Mouse (Mus musculus): Measurements from ENCODE around the gene Mcur1. TPM values are rescaled to one million over a fixed set of nuclear protein-coding genes. Genes with fewer than 3 reads are reported as not detected.
A peak's percentile ranks its signal among the peaks of the same experiment; 100 is the strongest.

Gene Mcur1
- polyA plus RNA-seq, 1 experiment from 2014 or later = 7.3 TPM

- H3K4me1 ChIP-seq (replicated peaks) = peaks cover 33% of the 10 kb centered on the region
- no peaks in the 10 kb centered on the region for H3K36me3 ChIP-seq
- H3K27me3 ChIP-seq (ENCODE audit: insufficient read depth, poor library complexity, severe bottlenecking) = peaks cover 4% of the 10 kb centered on the region; the same call in 1 of the 2 replicates
- H3K9me3 ChIP-seq = no peaks in the 10 kb centered on the region
- no peak for DNase-seq (ENCODE audit: low spot score)
- no peak overlapping the region for H3K27ac ChIP-seq
- 74% methylated on average over 4 of the region's 4 CpGs for WGBS
- H3K4me3 ChIP-seq = no peak overlapping the region
Measured at GRCm38 (mm10) chr13:43534015-43534414, 26.0 kb downstream of the Mcur1 start.

DNA sequence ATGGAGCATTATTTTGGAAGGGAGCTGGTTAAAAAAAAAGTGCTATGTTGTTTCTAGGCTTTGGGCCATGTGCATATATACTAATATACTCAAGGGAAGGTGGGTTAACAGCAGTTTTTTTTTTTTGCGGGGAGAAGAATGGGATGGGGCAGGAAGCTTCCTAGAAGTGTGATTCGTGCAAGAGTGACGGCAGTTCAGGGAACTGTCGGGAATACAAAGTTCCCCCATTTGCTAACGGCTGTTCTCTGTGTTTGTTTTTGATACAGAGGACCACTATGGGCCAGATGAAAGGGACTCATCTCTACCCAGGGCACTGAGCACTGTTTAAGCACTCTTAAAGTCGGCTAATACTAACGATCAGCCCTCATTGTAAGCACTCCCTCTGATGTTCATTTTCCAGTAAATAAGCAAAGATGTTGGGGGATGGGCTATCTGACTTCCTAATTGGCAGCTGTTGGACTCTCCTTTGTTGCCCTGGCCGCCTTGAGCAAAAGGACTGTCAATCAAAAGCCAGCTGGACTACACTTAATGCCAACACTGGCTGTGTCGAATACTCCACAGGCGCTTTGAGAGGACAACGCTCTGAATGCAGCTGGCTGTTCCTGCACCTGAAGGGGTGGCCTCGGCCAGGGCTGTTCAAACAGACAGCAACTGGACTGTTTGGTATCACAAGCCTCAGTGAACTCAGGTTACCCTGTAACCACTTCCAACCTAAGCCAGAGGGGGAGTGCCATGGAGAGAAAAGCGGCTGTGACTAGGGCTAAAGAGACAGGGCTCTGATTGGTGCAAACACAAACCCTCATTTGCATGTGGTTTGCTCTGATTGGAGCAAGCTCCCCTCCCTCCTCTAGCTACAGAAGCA is 28.9 kb downstream of the Mcur1 start:
- Histone ChIP-seq H3K4me1 (replicated peaks) (peaks cover 35% of the 10 kb centered on the region), H3K9me3 (no peaks in the 10 kb centered on the region), H3K27me3 (ENCODE audit: insufficient read depth, poor library complexity, severe bottlenecking) (peaks cover 4% of the 10 kb centered on the region; the same call in 1 of the 2 replicates), H3K4me3 (peak overlapping the region; percentile 37), H3K36me3 (no peaks in the 10 kb centered on the region), H3K27ac (peak overlapping the region; percentile 89)
- WGBS = 11% methylated on average over 13 of the region's 13 CpGs
- peak; percentile 85 for DNase-seq (ENCODE audit: low spot score)

DNA sequence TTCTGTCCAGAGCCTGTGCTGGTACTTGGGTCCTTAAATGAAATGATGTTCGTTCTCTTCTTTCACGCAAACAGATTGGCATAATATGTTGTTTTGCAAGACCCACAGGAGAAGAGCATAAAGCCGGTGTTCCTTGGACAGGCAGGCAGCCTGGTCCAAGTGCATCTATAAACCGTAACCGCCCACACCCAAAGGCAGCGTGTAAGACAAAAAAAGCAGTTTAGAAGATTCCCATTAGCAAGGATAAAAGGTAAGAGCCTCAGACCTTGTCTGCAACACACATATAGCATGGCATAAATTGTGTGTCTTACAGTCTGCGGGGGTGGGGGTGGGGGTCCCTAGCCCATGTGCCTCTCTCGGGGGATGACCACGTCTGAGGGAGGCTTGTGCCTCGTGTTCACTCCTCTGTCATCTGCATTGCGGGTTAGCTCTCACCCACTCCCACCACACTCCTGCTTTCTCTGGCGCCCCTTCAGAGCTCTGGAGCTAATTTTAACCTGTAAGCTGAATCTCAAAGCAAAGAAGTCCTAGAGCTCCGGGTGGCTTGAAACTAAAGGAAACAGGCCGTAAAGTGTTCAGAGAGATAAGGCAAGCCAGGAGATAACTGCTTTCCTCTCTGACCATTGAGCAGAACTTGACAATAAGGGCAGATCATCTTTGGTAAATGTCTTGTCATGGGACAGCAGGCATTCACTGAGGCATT is 29.7 kb downstream of the Mcur1 start:
- H3K27ac ChIP-seq = peak overlapping the region; percentile 89
- no peaks in the 10 kb centered on the region for H3K36me3 ChIP-seq
- H3K9me3 ChIP-seq = no peaks in the 10 kb centered on the region
- peaks cover 4% of the 10 kb centered on the region; the same call in 1 of the 2 replicates for H3K27me3 ChIP-seq (ENCODE audit: insufficient read depth, poor library complexity, severe bottlenecking)
- WGBS = 67% methylated on average over 14 of the region's 14 CpGs
- H3K4me3 ChIP-seq = 0 out of 2 replicates have a peak overlapping the region, but pooled peaks have one; percentile 37
- DNase-seq (ENCODE audit: low spot score) = peak; percentile 26
- peaks cover 43% of the 10 kb centered on the region for H3K4me1 ChIP-seq (replicated peaks)

DNA sequence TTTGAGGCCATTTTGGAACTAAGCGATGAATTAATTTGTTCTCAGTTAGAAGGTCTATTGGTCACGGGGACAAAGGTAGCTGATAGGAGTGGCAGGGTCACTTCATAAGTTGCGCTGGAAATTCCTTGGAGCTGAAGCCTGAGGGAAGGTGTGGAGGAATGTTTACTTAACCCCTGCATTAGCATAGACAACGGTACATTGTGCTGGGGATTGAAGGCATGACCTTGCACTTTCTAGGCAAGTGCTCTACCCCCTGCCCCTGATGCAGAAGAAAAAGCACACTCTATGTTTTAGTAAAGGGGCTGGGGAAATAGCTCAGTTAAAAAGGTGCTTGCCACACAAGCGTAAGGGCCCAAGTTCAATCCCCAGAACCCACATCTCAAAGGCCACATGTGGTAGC is 33.7 kb downstream of the Mcur1 start:
- Histone ChIP-seq H3K36me3 (no peaks in the 10 kb centered on the region), H3K27ac (peak overlapping the region; percentile 62; the same call in 1 of the 2 replicates), H3K27me3 (ENCODE audit: insufficient read depth, poor library complexity, severe bottlenecking) (peaks cover 4% of the 10 kb centered on the region; the same call in 1 of the 2 replicates), H3K4me3 (no peak overlapping the region), H3K9me3 (no peaks in the 10 kb centered on the region), H3K4me1 (replicated peaks) (peaks cover 48% of the 10 kb centered on the region)
- WGBS = 78% methylated on average over 5 of the region's 5 CpGs
- DNase-seq (ENCODE audit: low spot score) = no peak

- Histone ChIP-seq H3K27me3 (ENCODE audit: insufficient read depth, poor library complexity, severe bottlenecking) (peaks cover 4% of the 10 kb centered on the region; the same call in 1 of the 2 replicates), H3K36me3 (no peaks in the 10 kb centered on the region), H3K4me3 (no peak overlapping the region), H3K9me3 (no peaks in the 10 kb centered on the region), H3K4me1 (replicated peaks) (peaks cover 41% of the 10 kb centered on the region), H3K27ac (peak overlapping the region; percentile 62)
- DNase-seq (ENCODE audit: low spot score) = no peak
- WGBS = 63% methylated on average over 16 of the region's 16 CpGs
Measured at GRCm38 (mm10) chr13:43525363-43526134, 34.4 kb downstream of the Mcur1 start.

- Histone ChIP-seq H3K4me3 (no peak overlapping the region), H3K4me1 (replicated peaks) (peaks cover 33% of the 10 kb centered on the region), H3K36me3 (no peaks in the 10 kb centered on the region), H3K27me3 (ENCODE audit: insufficient read depth, poor library complexity, severe bottlenecking) (peaks cover 4% of the 10 kb centered on the region; the same call in 1 of the 2 replicates), H3K9me3 (no peaks in the 10 kb centered on the region), H3K27ac (peak overlapping the region; percentile 62)
- WGBS = 75% methylated on average over 16 of the region's 16 CpGs
- no peak for DNase-seq (ENCODE audit: low spot score)
Measured at GRCm38 (mm10) chr13:43524491-43525362, 35.3 kb downstream of the Mcur1 start.

GRCm38 (mm10) chr13:43523906-43524480 is 36.0 kb downstream of the Mcur1 start:
- Histone ChIP-seq H3K4me1 (replicated peaks) (peaks cover 32% of the 10 kb centered on the region), H3K27me3 (ENCODE audit: insufficient read depth, poor library complexity, severe bottlenecking) (no peaks in the 10 kb centered on the region), H3K36me3 (no peaks in the 10 kb centered on the region), H3K27ac (no peak overlapping the region), H3K4me3 (no peak overlapping the region), H3K9me3 (no peaks in the 10 kb centered on the region)
- DNase-seq (ENCODE audit: low spot score) = no peak
- 71% methylated on average over 7 of the region's 7 CpGs for WGBS

- H3K4me3 ChIP-seq = no peak overlapping the region
- 87% methylated on average over 5 of the region's 5 CpGs for WGBS
- DNase-seq (ENCODE audit: low spot score) = no peak
- no peak overlapping the region for H3K27ac ChIP-seq
- no peaks in the 10 kb centered on the region for H3K36me3 ChIP-seq
- no peaks in the 10 kb centered on the region for H3K9me3 ChIP-seq
- no peaks in the 10 kb centered on the region for H3K27me3 ChIP-seq (ENCODE audit: insufficient read depth, poor library complexity, severe bottlenecking)
- peaks cover 40% of the 10 kb centered on the region for H3K4me1 ChIP-seq (replicated peaks)
Measured at GRCm38 (mm10) chr13:43521940-43522339, 38.1 kb downstream of the Mcur1 start.

DNA sequence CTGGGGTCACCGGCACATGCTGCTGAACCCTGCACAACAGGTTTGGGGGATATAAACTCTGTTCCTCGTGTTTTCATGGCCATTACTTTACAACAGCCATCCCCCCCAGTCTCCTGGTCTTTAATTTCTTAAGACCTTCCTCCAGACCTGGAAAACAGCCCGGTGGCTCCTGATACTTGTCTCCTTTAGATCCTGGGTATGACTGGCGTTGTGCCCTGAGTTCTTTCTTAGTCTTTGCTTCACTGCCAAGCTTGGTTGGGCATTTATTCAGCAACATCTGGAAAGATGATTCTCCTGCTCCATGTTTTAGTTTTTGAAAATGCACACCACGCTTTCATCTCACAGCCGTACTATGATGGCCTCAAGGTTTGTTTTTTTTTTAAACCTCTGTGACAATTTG is 40.7 kb downstream of the Mcur1 start:
- peaks cover 15% of the 10 kb centered on the region; the same call in 1 of the 2 replicates for H3K4me1 ChIP-seq (replicated peaks)
- H3K27ac ChIP-seq = no peak overlapping the region
- no peak overlapping the region for H3K4me3 ChIP-seq
- no peaks in the 10 kb centered on the region for H3K9me3 ChIP-seq
- no peaks in the 10 kb centered on the region for H3K36me3 ChIP-seq
- DNase-seq (ENCODE audit: low spot score) = no peak
- 88% methylated on average over 6 of the region's 6 CpGs for WGBS
- H3K27me3 ChIP-seq (ENCODE audit: insufficient read depth, poor library complexity, severe bottlenecking) = no peaks in the 10 kb centered on the region

DNA sequence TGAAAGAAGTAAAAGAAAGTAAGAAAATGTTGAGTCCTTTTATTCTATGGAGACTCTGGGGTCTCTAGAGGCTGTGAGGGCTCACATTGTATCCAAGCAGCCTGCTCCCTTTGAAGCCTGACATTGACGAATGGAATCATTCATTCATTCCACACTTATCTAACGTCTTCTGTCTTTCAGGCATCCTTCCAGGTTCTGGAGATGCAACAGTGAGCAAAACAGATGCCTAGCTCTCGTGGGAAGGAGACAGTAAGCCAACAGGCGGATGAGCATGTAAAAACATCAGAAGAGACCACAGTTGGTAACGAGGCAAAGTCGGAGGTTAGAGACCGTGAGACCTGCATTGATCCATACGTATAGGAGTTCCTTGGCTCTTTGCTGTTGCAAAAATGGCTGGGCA is 42.6 kb downstream of the Mcur1 start:
- no peak for DNase-seq (ENCODE audit: low spot score)
- 57% methylated on average over 8 of the region's 8 CpGs for WGBS
- H3K9me3 ChIP-seq = no peaks in the 10 kb centered on the region
- no peaks in the 10 kb centered on the region for H3K36me3 ChIP-seq
- no peak overlapping the region for H3K4me3 ChIP-seq
- no peak overlapping the region for H3K27ac ChIP-seq
- H3K27me3 ChIP-seq (ENCODE audit: insufficient read depth, poor library complexity, severe bottlenecking) = no peaks in the 10 kb centered on the region
- H3K4me1 ChIP-seq (replicated peaks) = peaks cover 8% of the 10 kb centered on the region; the same call in 1 of the 2 replicates

GRCm38 (mm10) chr13:43516931-43517330 is 43.1 kb downstream of the Mcur1 start:
- Histone ChIP-seq H3K4me1 (replicated peaks) (peaks cover 8% of the 10 kb centered on the region; the same call in 1 of the 2 replicates), H3K36me3 (no peaks in the 10 kb centered on the region), H3K27ac (no peak overlapping the region), H3K4me3 (no peak overlapping the region), H3K27me3 (ENCODE audit: insufficient read depth, poor library complexity, severe bottlenecking) (no peaks in the 10 kb centered on the region), H3K9me3 (no peaks in the 10 kb centered on the region)
- WGBS = 41% methylated on average over 6 of the region's 6 CpGs
- peak; percentile 16 for DNase-seq (ENCODE audit: low spot score)
